Mouse (Mus musculus): ENCODE measurements around the gene Npas3.

GRCm38 (mm10) chr12:54098136-54098535 is 849.7 kb downstream of the Npas3 start:
- no peak for TF ChIP-seq POLR2A (IDR thresholded peaks at IDR 0.05; ENCODE audit: insufficient read length, low read depth)
- TF ChIP-seq MYOG (IDR thresholded peaks at IDR 0.05; ENCODE audit: control insufficient read depth in 1 of 3, insufficient read depth in 1 of 3, insufficient read length in 2 of 3, low read depth in 2 of 3) = no peak
- no peak for TF ChIP-seq USF1 (IDR thresholded peaks at IDR 0.05; ENCODE audit: low read depth)
- no peak for TF ChIP-seq TCF12 (IDR thresholded peaks at IDR 0.05; ENCODE audit: insufficient read depth, poor library complexity, severe bottlenecking)
- TF ChIP-seq MYOD1 (IDR thresholded peaks at IDR 0.05; ENCODE audit: control insufficient read depth in 1 of 3, insufficient read length in 2 of 3, low read depth in 2 of 3) = no peak
- TF ChIP-seq E2F4 (IDR thresholded peaks at IDR 0.05; ENCODE audit: insufficient read depth) = no peak
- TF ChIP-seq CEBPB (IDR thresholded peaks at IDR 0.05; ENCODE audit: insufficient read depth, poor library complexity, severe bottlenecking) = no peak
- no peak for TF ChIP-seq POLR2AphosphoS2 (IDR thresholded peaks at IDR 0.05; ENCODE audit: insufficient read length, low read depth)
- no peak for TF ChIP-seq MAX (IDR thresholded peaks at IDR 0.05; ENCODE audit: low read depth)
- TF ChIP-seq REST (IDR thresholded peaks at IDR 0.05; ENCODE audit: insufficient read depth, insufficient read length) = no peak
- TF ChIP-seq TCF3 (IDR thresholded peaks at IDR 0.05; ENCODE audit: insufficient read length, low read depth) = no peak
